In genomic region chr10:127066519-127067018, GRCm38 (mm10) we compare ENCODE assay signal across 18 mouse cellular contexts. TPM values are rescaled to one million over a fixed set of nuclear protein-coding genes. Genes with fewer than 3 reads are reported as not detected.
DNase-seq lines count a peak whose midpoint lies in the region; ATAC-seq and TF ChIP-seq lines count a peak whose summit lies in the region.
"Had no signal": no experiment of that assay in that cellular context is flagged by ENCODE, and none has a peak within 500 bp of the region (broad histone marks: within the 10 kb centered on the region; RNA-seq: fewer than 3 reads in every experiment).

No protein-coding gene starts in this region.

- no peak for TF ChIP-seq CTCF in forebrain, postnatal 0 days (IDR thresholded peaks at IDR 0.05; ENCODE audit: low read depth)
- TF ChIP-seq CTCF in hindbrain, postnatal 0 days (IDR thresholded peaks at IDR 0.05; ENCODE audit: low read depth), result no peak
- TF ChIP-seq CTCF in CH12.LX (conservative IDR thresholded peaks at IDR 0.05 in 1 of 2, IDR thresholded peaks at IDR 0.05 in 1 of 2; ENCODE audit: low read depth in 2 of 2, low read length in 2 of 2), result no peak

- no peak for DNase-seq in forebrain, embryonic 10.5 days (ENCODE audit: extremely low spot score, low spot score)
- DNase-seq in forebrain, postnatal 0 days, result no peak
- DNase-seq in hindbrain, postnatal 0 days (ENCODE audit: low spot score), result no peak
- DNase-seq in CH12.LX (ENCODE audit: extremely low read depth), result no peak
- DNase-seq in layer of hippocampus, adult 18-20 months (ENCODE audit: low spot score in 2 of 2), result no peak
- DNase-seq in retina, embryonic 14.5 days (ENCODE audit: low spot score), result no peak
- DNase-seq: adrenal gland, postnatal 14 days; cerebellum, postnatal 10 days; gastrocnemius, postnatal 10 days; lung, adult 2 months had no signal

- peak overlapping the region; percentile 26 for H3K4me3 ChIP-seq in forebrain, embryonic 10.5 days
- H3K4me3 ChIP-seq in forebrain, postnatal 0 days (ENCODE audit: low read depth, low read length), result no peak overlapping the region
- no peak overlapping the region for H3K4me3 ChIP-seq in hindbrain, embryonic 12.5 days
- H3K4me3 ChIP-seq in hindbrain, postnatal 0 days (ENCODE audit: low read length), result no peak overlapping the region
- no peak overlapping the region for H3K4me3 ChIP-seq in CH12.LX (replicated peaks in 1 of 3; ENCODE audit: low read depth in 2 of 3, low read length in 2 of 3, poor library complexity in 1 of 3)
- no peak overlapping the region for H3K4me3 ChIP-seq in intestine, embryonic 16.5 days (ENCODE audit: low read length)
- H3K4me3 ChIP-seq: heart, embryonic 13.5 days; hindbrain, embryonic 15.5 days; kidney, embryonic 15.5 days; layer of hippocampus, adult 2 months; stomach, embryonic 15.5 days had no signal

- peaks cover 5% of the 10 kb centered on the region for H3K27me3 ChIP-seq in forebrain, embryonic 10.5 days (ENCODE audit: poor library complexity, severe bottlenecking)
- no peaks in the 10 kb centered on the region for H3K27me3 ChIP-seq in forebrain, postnatal 0 days (ENCODE audit: insufficient read depth, low read length)
- H3K27me3 ChIP-seq in hindbrain, embryonic 12.5 days, result no peaks in the 10 kb centered on the region
- no peaks in the 10 kb centered on the region for H3K27me3 ChIP-seq in hindbrain, postnatal 0 days (ENCODE audit: insufficient read depth, low read length)
- H3K27me3 ChIP-seq in CH12.LX (replicated peaks), result peaks cover 10% of the 10 kb centered on the region
- H3K27me3 ChIP-seq in intestine, embryonic 16.5 days (replicated peaks; ENCODE audit: control insufficient read depth, insufficient read depth, low read length), result no peaks in the 10 kb centered on the region
- H3K27me3 ChIP-seq: hindbrain, embryonic 15.5 days had no signal

- H3K79me2 ChIP-seq in CH12.LX (replicated peaks; ENCODE audit: control insufficient read depth, extremely low read depth, insufficient read depth, poor library complexity, severe bottlenecking), result peaks cover 26% of the 10 kb centered on the region

- TF ChIP-seq RAD21 in CH12.LX (IDR thresholded peaks at IDR 0.05; ENCODE audit: low read depth, low read length), result no peak

- no peak overlapping the region for H3K9ac ChIP-seq in forebrain, postnatal 0 days
- no peak overlapping the region for H3K9ac ChIP-seq in hindbrain, embryonic 12.5 days
- H3K9ac ChIP-seq in hindbrain, postnatal 0 days (replicated peaks; ENCODE audit: low read length), result no peak overlapping the region
- H3K9ac ChIP-seq in CH12.LX (ENCODE audit: insufficient read depth, low read depth), result no peak overlapping the region
- no peak overlapping the region for H3K9ac ChIP-seq in intestine, embryonic 16.5 days (ENCODE audit: low read depth, low read length)
- H3K9ac ChIP-seq: heart, embryonic 13.5 days; hindbrain, embryonic 15.5 days; kidney, embryonic 15.5 days; stomach, embryonic 15.5 days had no signal

- peaks cover 48% of the 10 kb centered on the region for H3K36me3 ChIP-seq in forebrain, embryonic 10.5 days (replicated peaks)
- H3K36me3 ChIP-seq in forebrain, postnatal 0 days (ENCODE audit: insufficient read depth), result peaks cover 42% of the 10 kb centered on the region
- peaks cover 37% of the 10 kb centered on the region for H3K36me3 ChIP-seq in hindbrain, embryonic 12.5 days
- H3K36me3 ChIP-seq in hindbrain, postnatal 0 days (ENCODE audit: insufficient read depth, low read length), result peaks cover 36% of the 10 kb centered on the region
- H3K36me3 ChIP-seq in CH12.LX (replicated peaks in 1 of 2; ENCODE audit: control insufficient read depth in 1 of 2, insufficient read depth in 1 of 2, low read length in 1 of 2), result peaks cover 37 to 45% of the 10 kb centered on the region in 2 experiments
- H3K36me3 ChIP-seq in intestine, embryonic 16.5 days (ENCODE audit: control insufficient read depth, insufficient read depth, low read length), result peaks cover 21% of the 10 kb centered on the region

- dilution Hi-C loops in CH12.LX (cut with MboI; ENCODE audit: extremely low pct_ligation_motif_present, extremely low pct_unique_long_range_greater_than_20kb, low sequenced_read_pairs), result no loop called here

- H3K4me2 ChIP-seq in forebrain, postnatal 0 days (ENCODE audit: low read depth), result no peak overlapping the region
- no peak overlapping the region for H3K4me2 ChIP-seq in hindbrain, embryonic 12.5 days (replicated peaks)
- no peak overlapping the region for H3K4me2 ChIP-seq in hindbrain, postnatal 0 days (ENCODE audit: low read depth, low read length)
- no peak overlapping the region for H3K4me2 ChIP-seq in CH12.LX (ENCODE audit: insufficient read depth, low read depth, poor library complexity, severe bottlenecking)
- no peak overlapping the region for H3K4me2 ChIP-seq in intestine, embryonic 16.5 days (ENCODE audit: low read depth, low read length)
- H3K4me2 ChIP-seq: heart, embryonic 13.5 days; hindbrain, embryonic 15.5 days; kidney, embryonic 15.5 days; stomach, embryonic 15.5 days had no signal

- H3K27ac ChIP-seq in forebrain, embryonic 10.5 days, result no peak overlapping the region
- H3K27ac ChIP-seq in forebrain, postnatal 0 days (ENCODE audit: low read depth, low read length), result no peak overlapping the region
- peak overlapping the region; percentile 69 for H3K27ac ChIP-seq in hindbrain, embryonic 12.5 days
- H3K27ac ChIP-seq in hindbrain, postnatal 0 days, result no peak overlapping the region
- no peak overlapping the region for H3K27ac ChIP-seq in CH12.LX (ENCODE audit: insufficient read depth, low read depth)
- peak overlapping the region; percentile 35; the same call in 1 of the 2 replicates for H3K27ac ChIP-seq in intestine, embryonic 16.5 days (ENCODE audit: low read length)
- H3K27ac ChIP-seq: hindbrain, embryonic 15.5 days; kidney, embryonic 15.5 days; layer of hippocampus, adult 2 months; macrophage; stomach, embryonic 15.5 days had no signal

- no peak for ATAC-seq in forebrain, postnatal 0 days
- no peak for ATAC-seq in hindbrain, embryonic 12.5 days (ENCODE audit: low FRiP score)
- ATAC-seq in hindbrain, postnatal 0 days, result no peak
- ATAC-seq in intestine, embryonic 16.5 days, result no peak

- 0 out of 2 replicates have a peak, but pooled peaks have one; percentile 33 for TF ChIP-seq POLR2A in CH12.LX (IDR thresholded peaks at IDR 0.05; ENCODE audit: low read depth, low read length)

- no peaks in the 10 kb centered on the region for H3K9me3 ChIP-seq in forebrain, embryonic 10.5 days
- no peaks in the 10 kb centered on the region for H3K9me3 ChIP-seq in forebrain, postnatal 0 days (ENCODE audit: low read length)
- H3K9me3 ChIP-seq in hindbrain, embryonic 12.5 days (replicated peaks), result no peaks in the 10 kb centered on the region
- no peaks in the 10 kb centered on the region for H3K9me3 ChIP-seq in hindbrain, postnatal 0 days (ENCODE audit: low read length)
- H3K9me3 ChIP-seq in CH12.LX (replicated peaks; ENCODE audit: low read length), result no peaks in the 10 kb centered on the region
- no peaks in the 10 kb centered on the region for H3K9me3 ChIP-seq in intestine, embryonic 16.5 days (ENCODE audit: control insufficient read depth, low read length)
- H3K9me3 ChIP-seq: heart, embryonic 13.5 days; hindbrain, embryonic 15.5 days; kidney, embryonic 15.5 days; stomach, embryonic 15.5 days had no signal

- peaks cover 68% of the 10 kb centered on the region for H3K4me1 ChIP-seq in forebrain, embryonic 10.5 days
- peaks cover 27% of the 10 kb centered on the region for H3K4me1 ChIP-seq in forebrain, postnatal 0 days (ENCODE audit: insufficient read depth)
- H3K4me1 ChIP-seq in hindbrain, embryonic 12.5 days, result peaks cover 49% of the 10 kb centered on the region
- H3K4me1 ChIP-seq in hindbrain, postnatal 0 days (ENCODE audit: insufficient read depth, low read length), result peaks cover 18% of the 10 kb centered on the region; the same call in 1 of the 2 replicates
- peaks cover 10 to 51% of the 10 kb centered on the region in 2 experiments for H3K4me1 ChIP-seq in CH12.LX (ENCODE audit: control insufficient read depth in 1 of 2, insufficient read depth in 2 of 2)
- peaks cover 33% of the 10 kb centered on the region for H3K4me1 ChIP-seq in intestine, embryonic 16.5 days (ENCODE audit: control insufficient read depth, insufficient read depth, low read length)

- in situ Hi-C loops in CH12.LX (cut with MboI; ENCODE audit: low pct_ligation_motif_present, low pct_unique_long_range_greater_than_20kb, low sequenced_read_pairs), result no loop called here

- no peak for TF ChIP-seq EP300 in CH12.LX (IDR thresholded peaks at IDR 0.05; ENCODE audit: low read length)

- 90% methylated on average over 14 of the region's 14 CpGs for WGBS in forebrain, embryonic 10.5 days
- 88% methylated on average over 14 of the region's 14 CpGs for WGBS in forebrain, postnatal 0 days
- 90% methylated on average over 14 of the region's 14 CpGs for WGBS in hindbrain, embryonic 12.5 days
- WGBS in hindbrain, postnatal 0 days, result 85% methylated on average over 14 of the region's 14 CpGs
- 86% methylated on average over 14 of the region's 14 CpGs for WGBS in intestine, embryonic 16.5 days

RNA-seq across cellular contexts. Expression of gene Cdk4, which starts 3.2 kb away (rescaled TPM):
- polyA plus RNA-seq in forebrain, embryonic 10.5 days (2016; fragmentation: Nextera tagmentation; extraction: Ambion mirVana), result 3,005 and 3,066 TPM in 2 replicates
- 432 and 445 TPM in 2 replicates for total RNA-seq in forebrain, postnatal 0 days (2014; rRNA removed)
- polyA plus RNA-seq in forebrain, postnatal 0 days (2015; fragmentation: Nextera tagmentation; extraction: Ambion mirVana), result 656 and 790 TPM in 2 replicates
- polyA plus RNA-seq in hindbrain, embryonic 12.5 days (2016; fragmentation: Nextera tagmentation; extraction: Ambion mirVana), result 1,725 and 1,814 TPM in 2 replicates
- 483 and 524 TPM in 2 replicates for total RNA-seq in hindbrain, postnatal 0 days (2014; rRNA removed)
- polyA plus RNA-seq in hindbrain, postnatal 0 days (2015; fragmentation: Nextera tagmentation; extraction: Ambion mirVana), result 519 and 563 TPM in 2 replicates
- total RNA-seq in CH12.LX (2012; rRNA removed) (257 and 304 TPM in 2 replicates), CH12.LX (2014; rRNA removed) (799 and 864 TPM in 2 replicates)
- polyA plus RNA-seq in CH12.LX (2012; ENCODE audit: insufficient read length, low read depth), result 839 and 921 TPM in 2 replicates
- polyA plus RNA-seq in intestine, embryonic 16.5 days (2015; fragmentation: Nextera tagmentation; extraction: Ambion mirVana), result 1,474 and 1,595 TPM in 2 replicates
- 10 to 100 TPM; 83.9 to 91.1 TPM for total RNA-seq in layer of hippocampus, adult 18-20 months (2021)

RNA-seq across cellular contexts. Expression of gene Tspan31, which starts 3.5 kb away (rescaled TPM):
- 188 and 190 TPM in 2 replicates for polyA plus RNA-seq in forebrain, embryonic 10.5 days (2016; fragmentation: Nextera tagmentation; extraction: Ambion mirVana)
- total RNA-seq in forebrain, postnatal 0 days (2014; rRNA removed), result 105 and 201 TPM in 2 replicates
- 83.9 and 98.1 TPM in 2 replicates for polyA plus RNA-seq in forebrain, postnatal 0 days (2015; fragmentation: Nextera tagmentation; extraction: Ambion mirVana)
- polyA plus RNA-seq in hindbrain, embryonic 12.5 days (2016; fragmentation: Nextera tagmentation; extraction: Ambion mirVana), result 141 and 148 TPM in 2 replicates
- total RNA-seq in hindbrain, postnatal 0 days (2014; rRNA removed), result 113 and 129 TPM in 2 replicates
- 105 and 107 TPM in 2 replicates for polyA plus RNA-seq in hindbrain, postnatal 0 days (2015; fragmentation: Nextera tagmentation; extraction: Ambion mirVana)
- total RNA-seq in CH12.LX (2012; rRNA removed), result 81.5 and 85.9 TPM in 2 replicates
- 110 and 148 TPM in 2 replicates for total RNA-seq in CH12.LX (2014; rRNA removed)
- polyA plus RNA-seq in CH12.LX (2012; ENCODE audit: insufficient read length, low read depth), result 72.8 and 79.9 TPM in 2 replicates
- polyA plus RNA-seq in intestine, embryonic 16.5 days (2015; fragmentation: Nextera tagmentation; extraction: Ambion mirVana), result 189 and 206 TPM in 2 replicates
- total RNA-seq in layer of hippocampus, adult 18-20 months (2021), result 10 to 100 TPM; 60.3 to 60.7 TPM

RNA-seq across cellular contexts. Expression of gene March9, which starts 6.6 kb away (rescaled TPM):
- 1.1 and 1.2 TPM in 2 replicates for polyA plus RNA-seq in forebrain, embryonic 10.5 days (2016; fragmentation: Nextera tagmentation; extraction: Ambion mirVana)
- 70.7 and 75.8 TPM in 2 replicates for total RNA-seq in forebrain, postnatal 0 days (2014; rRNA removed)
- polyA plus RNA-seq in forebrain, postnatal 0 days (2015; fragmentation: Nextera tagmentation; extraction: Ambion mirVana), result 7.9 and 8.1 TPM in 2 replicates
- polyA plus RNA-seq in hindbrain, embryonic 12.5 days (2016; fragmentation: Nextera tagmentation; extraction: Ambion mirVana), result 5.4 and 6.1 TPM in 2 replicates
- 78.3 and 80.1 TPM in 2 replicates for total RNA-seq in hindbrain, postnatal 0 days (2014; rRNA removed)
- 6.7 and 7.0 TPM in 2 replicates for polyA plus RNA-seq in hindbrain, postnatal 0 days (2015; fragmentation: Nextera tagmentation; extraction: Ambion mirVana)
- total RNA-seq in CH12.LX (2012; rRNA removed) (3.4 and 3.6 TPM in 2 replicates), CH12.LX (2014; rRNA removed) (0.58 and 0.68 TPM in 2 replicates)
- 0.97 and 1.0 TPM in 2 replicates for polyA plus RNA-seq in CH12.LX (2012; ENCODE audit: insufficient read length, low read depth)
- polyA plus RNA-seq in intestine, embryonic 16.5 days (2015; fragmentation: Nextera tagmentation; extraction: Ambion mirVana), result 0.40 and 0.50 TPM in 2 replicates
- total RNA-seq in layer of hippocampus, adult 18-20 months (2021), result 10 to 100 TPM; 20.5 to 21.9 TPM

RNA-seq across cellular contexts. Expression of gene Agap2, which starts 8.5 kb away (rescaled TPM):
- polyA plus RNA-seq in forebrain, embryonic 10.5 days (2016; fragmentation: Nextera tagmentation; extraction: Ambion mirVana), result 0.10 and 0.23 TPM in 2 replicates
- 220 and 258 TPM in 2 replicates for total RNA-seq in forebrain, postnatal 0 days (2014; rRNA removed)
- 3.5 and 4.6 TPM in 2 replicates for polyA plus RNA-seq in forebrain, postnatal 0 days (2015; fragmentation: Nextera tagmentation; extraction: Ambion mirVana)
- polyA plus RNA-seq in hindbrain, embryonic 12.5 days (2016; fragmentation: Nextera tagmentation; extraction: Ambion mirVana), result 1.7 and 2.0 TPM in 2 replicates
- total RNA-seq in hindbrain, postnatal 0 days (2014; rRNA removed), result 229 and 238 TPM in 2 replicates
- polyA plus RNA-seq in hindbrain, postnatal 0 days (2015; fragmentation: Nextera tagmentation; extraction: Ambion mirVana), result 4.1 and 4.9 TPM in 2 replicates
- 43.5 and 46.0 TPM in 2 replicates for total RNA-seq in CH12.LX (2012; rRNA removed)
- 24.8 and 27.8 TPM in 2 replicates for total RNA-seq in CH12.LX (2014; rRNA removed)
- polyA plus RNA-seq in CH12.LX (2012; ENCODE audit: insufficient read length, low read depth), result 26.1 and 27.8 TPM in 2 replicates
- 0.05 and 0.21 TPM in 2 replicates for polyA plus RNA-seq in intestine, embryonic 16.5 days (2015; fragmentation: Nextera tagmentation; extraction: Ambion mirVana)
- 100 to 1,000 TPM; 807 to 841 TPM for total RNA-seq in layer of hippocampus, adult 18-20 months (2021)
- polyA plus RNA-seq: heart, embryonic 13.5 days had no signal

RNA-seq across cellular contexts. Expression of gene Cyp27b1, which starts 18.5 kb away (rescaled TPM):
- polyA plus RNA-seq in forebrain, embryonic 10.5 days (2016; fragmentation: Nextera tagmentation; extraction: Ambion mirVana), result 0.11 and 0.16 TPM in 2 replicates
- total RNA-seq in forebrain, postnatal 0 days (2014; rRNA removed), result 0.08 and 0.33 TPM in 2 replicates
- polyA plus RNA-seq in forebrain, postnatal 0 days (2015; fragmentation: Nextera tagmentation; extraction: Ambion mirVana), result 0.11 TPM in 2 replicates
- polyA plus RNA-seq in hindbrain, embryonic 12.5 days (2016; fragmentation: Nextera tagmentation; extraction: Ambion mirVana), result 0.25 TPM in 1 of 2 replicates, not detected in the other
- 0.26 and 0.58 TPM in 2 replicates for total RNA-seq in hindbrain, postnatal 0 days (2014; rRNA removed)
- polyA plus RNA-seq in hindbrain, postnatal 0 days (2015; fragmentation: Nextera tagmentation; extraction: Ambion mirVana), result not detected in 2 replicates
- 0.34 and 0.42 TPM in 2 replicates for total RNA-seq in CH12.LX (2012; rRNA removed)
- total RNA-seq in CH12.LX (2014; rRNA removed), result 0.32 TPM in 2 replicates
- polyA plus RNA-seq in CH12.LX (2012; ENCODE audit: insufficient read length, low read depth), result 0.89 and 1.4 TPM in 2 replicates
- 0.05 and 0.11 TPM in 2 replicates for polyA plus RNA-seq in intestine, embryonic 16.5 days (2015; fragmentation: Nextera tagmentation; extraction: Ambion mirVana)
- 1 to 10 TPM in 1 of 2 experiments, under 1 TPM in 1; 0.91 to 1.2 TPM for total RNA-seq in layer of hippocampus, adult 18-20 months (2021)
- polyA plus RNA-seq: macrophage had no signal

Comparison
In these comparisons a context has a peak if more than half of its experiments do, and no peak if none do; other contexts are left out.
1. H3K27ac ChIP-seq: peak in hindbrain, embryonic 12.5 days (single experiment) and intestine, embryonic 16.5 days (single experiment); none in forebrain, embryonic 10.5 days (single experiment), forebrain, postnatal 0 days (single experiment), hindbrain, postnatal 0 days (single experiment) and CH12.LX (single experiment).